Mouse (Mus musculus): ENCODE results near the gene Apba2. TPM values are rescaled to one million over a fixed set of nuclear protein-coding genes. Genes with fewer than 3 reads are reported as not detected.

Gene Apba2
- total RNA-seq, 2 experiments from 2014 or later: 0.27 to 0.39 TPM

DNA sequence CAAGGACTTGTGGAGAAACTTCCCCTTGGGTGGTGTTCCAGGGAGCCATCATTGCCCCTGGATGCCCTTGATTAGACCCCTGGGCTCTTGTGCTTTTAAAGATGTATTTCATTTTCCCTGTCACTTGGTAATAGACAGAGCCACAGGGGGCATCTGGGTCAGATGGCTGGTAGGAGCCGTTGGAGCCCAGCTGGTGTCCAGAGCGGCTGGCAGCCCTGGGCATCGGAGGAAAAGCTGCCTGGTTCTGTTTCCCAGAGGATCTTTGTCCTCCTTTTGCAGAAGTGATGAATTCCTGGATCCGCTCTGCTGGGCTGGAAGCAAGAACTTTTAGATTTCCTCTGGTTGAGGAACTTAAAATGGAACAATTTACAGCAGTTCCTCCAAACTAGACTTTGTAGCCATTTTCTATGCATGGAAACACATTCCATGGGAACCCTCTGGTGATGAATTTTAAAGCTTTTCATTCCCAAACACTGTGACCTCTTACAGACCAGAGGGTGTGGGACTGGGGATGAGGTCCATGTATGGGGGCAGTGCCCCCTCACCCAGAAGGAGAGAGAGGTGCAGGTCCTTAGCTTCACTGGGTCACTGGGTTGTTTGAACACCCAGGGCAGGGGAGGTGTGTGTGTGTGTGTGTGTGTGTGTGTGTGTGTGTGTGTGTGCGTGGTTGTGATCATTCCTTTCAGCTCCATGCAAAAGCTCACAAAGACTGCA is 20.3 kb downstream of the Apba2 start:
- no peak for DNase-seq
- intact Hi-C loops (cut with DNase I; ENCODE audit: low total_unique reads): no loop called here

DNA sequence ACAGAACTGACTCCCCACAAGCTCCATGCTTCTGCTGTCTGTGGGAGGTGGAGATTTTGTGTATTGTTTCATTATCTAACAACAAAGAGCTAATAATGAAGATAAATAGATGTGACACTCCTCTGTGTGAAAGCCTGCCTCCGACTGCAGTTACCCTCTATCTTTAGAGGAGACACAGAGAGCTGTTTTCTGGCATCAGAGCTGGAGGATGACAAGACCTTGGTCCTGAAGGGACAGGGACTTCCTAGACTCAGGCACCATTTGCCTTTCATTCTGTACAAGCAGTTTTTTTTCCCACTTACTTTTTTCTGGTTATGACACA is 20.9 kb downstream of the Apba2 start:
- intact Hi-C loops (cut with DNase I; ENCODE audit: low total_unique reads): no loop called here
- DNase-seq: no peak

DNA sequence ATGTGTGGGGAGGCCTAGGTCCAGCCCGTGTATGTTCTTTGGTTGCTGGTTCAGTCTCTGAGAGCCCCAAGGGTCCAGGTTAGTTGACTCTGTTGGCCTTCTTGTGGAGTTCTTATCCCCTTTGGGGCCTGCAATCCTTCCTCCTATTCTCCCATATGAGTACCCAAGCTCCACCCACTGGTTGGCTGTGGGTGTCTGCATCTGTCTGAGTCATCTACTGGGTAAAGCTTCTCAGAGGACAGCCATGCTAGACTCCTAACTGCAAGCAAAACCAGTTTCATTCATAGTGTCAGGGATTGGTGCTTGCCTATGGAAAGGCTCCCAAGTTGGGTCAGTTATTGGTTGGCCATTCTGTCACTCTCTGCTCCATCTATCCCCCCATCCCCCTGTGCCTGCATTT is 29.8 kb downstream of the Apba2 start:
- DNase-seq: no peak
- intact Hi-C loops (cut with DNase I; ENCODE audit: low total_unique reads): no loop called here

DNA sequence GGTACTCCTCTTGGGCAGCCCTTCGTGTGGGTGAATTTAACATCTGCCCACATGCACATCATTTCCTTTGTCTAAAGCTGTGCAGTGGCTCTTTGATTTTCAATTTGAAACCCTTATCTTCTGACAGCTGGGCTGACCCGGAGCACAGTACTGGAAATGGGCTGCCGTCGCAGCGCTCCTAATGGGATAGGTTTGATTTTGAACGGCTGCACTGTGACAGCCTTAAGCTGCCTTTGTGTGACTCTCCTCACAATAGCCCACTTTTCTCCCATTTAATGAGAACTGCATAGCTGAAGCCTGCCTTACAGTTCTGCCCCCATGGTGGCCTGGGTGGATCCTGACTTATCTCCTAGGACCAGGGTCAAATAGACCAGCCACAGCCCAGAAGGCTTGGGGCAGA is 31.9 kb downstream of the Apba2 start:
- intact Hi-C loops (cut with DNase I; ENCODE audit: low total_unique reads): no loop called here

DNA sequence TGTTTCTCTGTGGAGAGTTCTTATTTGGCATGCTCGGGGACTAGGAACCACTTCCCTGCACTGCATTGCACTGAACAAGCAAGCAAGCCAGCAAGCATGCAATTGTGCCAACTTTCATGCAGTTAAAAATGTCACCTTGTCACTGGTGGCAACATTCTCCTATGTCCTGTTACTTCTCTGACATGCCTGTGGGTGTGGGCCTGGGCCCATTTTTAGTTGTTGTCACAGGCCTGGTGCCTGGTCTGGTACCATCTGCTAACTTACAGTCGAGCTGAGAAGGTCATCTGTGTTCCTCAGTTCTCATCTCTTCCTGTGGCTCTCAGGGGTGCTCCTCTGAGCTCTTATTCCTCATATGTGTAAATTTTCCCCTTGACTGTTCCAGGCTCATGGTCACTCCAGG is 33.8 kb downstream of the Apba2 start:
- no peak for DNase-seq
- intact Hi-C loops (cut with DNase I; ENCODE audit: low total_unique reads): no loop called here

More for the DNA sequence above, 31.9 kb downstream of the Apba2 start:
- no peak for DNase-seq

DNA sequence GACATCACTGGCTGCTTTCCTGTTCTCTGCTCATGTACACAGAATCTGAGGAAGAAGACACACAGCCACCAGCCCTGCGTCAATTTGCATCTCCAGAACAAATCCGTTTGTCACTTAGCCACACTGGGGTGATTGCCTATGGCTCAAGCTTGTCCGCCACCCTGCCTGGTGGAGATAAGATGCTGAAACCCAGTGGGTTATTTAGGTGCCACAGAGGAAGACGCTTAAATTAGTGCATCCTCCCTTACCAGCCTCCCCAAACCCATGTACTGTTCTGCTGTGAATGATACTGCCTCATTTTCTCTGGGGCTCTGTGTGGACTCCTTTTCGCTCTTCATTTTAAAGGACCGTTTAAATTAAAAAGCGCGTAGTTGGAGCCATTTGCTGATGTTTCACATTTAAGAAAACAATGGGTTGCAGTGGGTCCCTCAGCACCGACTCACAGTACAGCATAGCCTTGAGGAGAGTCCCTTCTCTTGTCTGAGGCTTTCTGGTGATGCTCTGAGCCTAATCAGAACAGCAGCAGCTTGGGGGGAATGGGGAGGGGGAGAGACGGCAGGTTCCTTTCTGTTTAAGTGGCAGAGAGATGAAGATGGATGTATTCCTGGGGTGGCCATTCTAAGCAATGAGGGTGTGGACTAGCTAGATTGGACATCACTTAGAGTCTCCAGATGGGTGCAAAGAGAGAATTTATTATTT is 38.1 kb downstream of the Apba2 start:
- intact Hi-C loops (cut with DNase I; ENCODE audit: low total_unique reads): no loop called here
- no peak for DNase-seq

DNA sequence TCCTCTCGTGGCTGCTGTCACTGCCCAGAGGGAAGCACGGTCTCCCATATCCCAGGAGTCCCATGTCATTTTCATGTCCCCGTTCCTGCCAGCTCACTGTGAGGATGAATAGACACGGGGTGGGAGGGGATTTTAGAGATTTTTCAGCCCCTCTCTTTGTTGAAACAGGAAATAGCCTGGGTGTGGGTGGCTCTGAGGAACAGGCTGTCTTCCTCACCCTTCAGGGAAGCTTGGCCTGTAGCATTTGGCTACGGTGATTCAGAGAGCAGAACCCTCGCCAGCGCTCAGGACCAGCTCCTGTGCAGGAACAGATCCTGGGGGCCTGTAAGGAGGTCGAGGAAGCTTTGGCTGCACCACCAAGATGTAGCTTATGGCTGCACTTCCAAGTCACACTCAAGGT is 45.3 kb downstream of the Apba2 start:
- no peak for DNase-seq
- intact Hi-C loops (cut with DNase I; ENCODE audit: low total_unique reads): no loop called here

DNA sequence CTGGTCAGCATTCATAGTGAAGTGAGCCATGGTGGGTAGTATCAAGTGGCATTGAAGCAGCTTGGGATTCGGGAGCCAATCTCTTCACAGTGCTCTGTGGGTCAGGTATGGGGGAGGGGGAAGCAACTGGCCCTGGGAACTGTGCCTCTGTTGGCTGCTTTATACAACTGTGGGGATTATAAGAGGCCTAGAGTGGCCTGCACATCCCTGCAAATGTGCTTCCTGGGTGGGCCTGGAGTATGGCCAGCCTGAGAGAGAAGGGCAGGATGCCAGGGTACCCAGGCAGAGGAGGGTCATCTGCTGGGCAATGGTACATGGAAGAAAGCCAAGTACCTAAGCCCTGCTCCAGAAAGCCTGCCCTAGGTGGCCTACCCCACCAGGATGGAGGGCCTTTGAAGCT is 49.4 kb downstream of the Apba2 start:
- DNase-seq: peak; percentile 7
- intact Hi-C loops (cut with DNase I; ENCODE audit: low total_unique reads): no loop called here

DNA sequence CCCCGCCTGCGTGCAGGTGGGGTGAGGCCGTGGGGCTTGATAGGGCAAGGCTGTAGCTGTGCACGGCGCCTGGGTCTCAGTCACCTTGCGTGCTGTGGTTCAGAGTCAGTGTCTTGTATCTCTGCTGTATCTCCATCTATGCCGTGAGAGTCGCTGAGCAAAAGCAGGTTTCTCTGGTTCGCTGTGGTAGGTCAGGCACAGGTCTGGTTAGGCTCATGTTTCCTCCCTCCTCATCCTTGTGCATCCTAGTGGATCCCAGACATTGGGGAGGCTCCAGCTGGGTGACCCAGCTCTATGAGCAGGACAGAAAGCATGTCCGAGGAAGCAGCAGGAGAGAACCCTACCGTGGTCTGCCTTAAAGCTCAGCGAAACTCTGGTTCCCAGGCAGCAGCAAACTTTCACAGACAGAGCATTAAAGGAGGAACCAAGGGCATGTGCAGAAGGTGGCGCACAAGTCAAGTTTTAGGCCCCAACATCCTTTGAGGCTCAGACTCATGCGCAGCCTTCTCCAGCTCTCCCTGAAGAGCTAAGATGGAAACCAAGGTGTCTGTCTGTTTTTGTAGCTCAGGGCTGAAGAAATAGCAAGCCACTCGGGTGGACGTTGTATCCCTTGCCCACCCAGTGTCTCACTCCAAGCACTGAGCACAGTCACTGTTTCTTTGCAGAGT is 51.2 kb downstream of the Apba2 start:
- intact Hi-C loops (cut with DNase I; ENCODE audit: low total_unique reads): no loop called here

DNA sequence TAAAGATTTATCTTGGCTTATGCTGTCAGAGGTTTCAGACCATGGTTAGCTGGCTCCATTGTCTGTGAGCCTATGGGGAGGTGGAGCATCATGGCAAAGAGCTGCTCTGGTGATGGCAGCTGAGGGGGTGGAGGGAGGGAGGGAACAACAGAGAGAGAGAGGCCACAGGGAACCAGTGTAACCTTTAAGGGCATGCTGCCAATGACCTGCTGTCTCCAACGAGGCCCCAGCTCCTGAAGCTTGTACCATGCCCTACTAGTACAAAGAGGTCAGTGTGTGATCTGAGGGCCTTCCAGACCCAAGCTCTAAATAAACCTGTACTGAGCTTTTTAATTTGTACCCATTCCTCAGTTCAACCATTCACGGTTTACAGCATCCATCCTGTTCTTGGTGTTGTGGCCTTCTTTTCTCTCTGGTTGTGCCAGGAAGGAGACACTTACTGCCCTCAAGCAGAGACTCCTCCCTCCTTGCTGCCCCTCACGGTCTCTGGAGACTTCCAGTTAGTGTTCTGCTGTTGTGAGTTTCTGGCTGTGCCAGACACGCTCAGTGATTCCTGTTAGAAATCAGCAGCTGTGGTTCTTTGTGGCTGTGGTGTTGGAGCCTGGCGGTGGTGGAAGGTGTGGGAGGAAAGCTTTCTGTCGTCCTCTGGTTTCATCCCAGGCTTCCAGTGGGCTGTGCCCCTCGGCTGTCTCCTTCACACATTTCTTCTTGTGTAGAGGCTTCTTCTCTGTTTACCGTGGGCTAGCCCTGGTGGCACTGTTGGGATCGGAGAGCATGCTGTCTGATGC is 60.4 kb downstream of the Apba2 start:
- intact Hi-C loops (cut with DNase I; ENCODE audit: low total_unique reads): no loop called here
- no peak for DNase-seq

More for the DNA sequence above, 51.2 kb downstream of the Apba2 start:
- no peak for DNase-seq

DNA sequence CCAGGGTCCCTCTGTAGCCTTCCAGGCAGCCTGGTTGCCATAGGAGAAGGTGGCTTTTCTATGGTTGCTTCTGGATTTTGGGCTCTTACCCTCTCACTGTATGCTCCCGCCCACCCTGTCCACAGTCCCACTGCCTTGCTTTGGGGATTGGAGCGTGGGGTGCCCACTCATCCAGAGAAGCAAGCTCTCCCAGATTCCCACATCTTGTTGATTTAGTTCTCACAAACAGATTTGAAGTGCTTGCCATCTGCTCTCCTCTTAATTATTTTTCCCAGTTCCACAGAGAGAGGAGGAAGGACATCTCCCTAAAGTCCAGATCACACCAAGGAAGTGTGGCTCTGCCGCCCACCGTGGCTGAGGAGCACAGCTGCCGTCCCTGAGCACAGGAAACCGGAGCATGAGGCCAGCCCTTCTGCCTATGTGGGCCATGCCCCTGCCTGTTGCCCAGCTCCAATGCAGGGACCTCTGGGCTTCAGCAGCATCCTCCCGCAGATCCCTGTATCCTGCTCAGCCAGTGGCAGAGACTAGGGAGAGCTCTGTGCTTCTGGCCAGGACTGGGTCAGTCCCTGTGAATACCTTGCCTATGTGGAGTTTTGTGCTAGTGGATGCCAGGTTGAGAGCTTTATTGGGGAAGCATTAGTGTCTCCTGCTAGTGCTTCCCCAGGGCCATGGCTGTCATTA is 63.5 kb downstream of the Apba2 start:
- no peak for DNase-seq
- intact Hi-C loops (cut with DNase I; ENCODE audit: low total_unique reads): no loop called here

DNA sequence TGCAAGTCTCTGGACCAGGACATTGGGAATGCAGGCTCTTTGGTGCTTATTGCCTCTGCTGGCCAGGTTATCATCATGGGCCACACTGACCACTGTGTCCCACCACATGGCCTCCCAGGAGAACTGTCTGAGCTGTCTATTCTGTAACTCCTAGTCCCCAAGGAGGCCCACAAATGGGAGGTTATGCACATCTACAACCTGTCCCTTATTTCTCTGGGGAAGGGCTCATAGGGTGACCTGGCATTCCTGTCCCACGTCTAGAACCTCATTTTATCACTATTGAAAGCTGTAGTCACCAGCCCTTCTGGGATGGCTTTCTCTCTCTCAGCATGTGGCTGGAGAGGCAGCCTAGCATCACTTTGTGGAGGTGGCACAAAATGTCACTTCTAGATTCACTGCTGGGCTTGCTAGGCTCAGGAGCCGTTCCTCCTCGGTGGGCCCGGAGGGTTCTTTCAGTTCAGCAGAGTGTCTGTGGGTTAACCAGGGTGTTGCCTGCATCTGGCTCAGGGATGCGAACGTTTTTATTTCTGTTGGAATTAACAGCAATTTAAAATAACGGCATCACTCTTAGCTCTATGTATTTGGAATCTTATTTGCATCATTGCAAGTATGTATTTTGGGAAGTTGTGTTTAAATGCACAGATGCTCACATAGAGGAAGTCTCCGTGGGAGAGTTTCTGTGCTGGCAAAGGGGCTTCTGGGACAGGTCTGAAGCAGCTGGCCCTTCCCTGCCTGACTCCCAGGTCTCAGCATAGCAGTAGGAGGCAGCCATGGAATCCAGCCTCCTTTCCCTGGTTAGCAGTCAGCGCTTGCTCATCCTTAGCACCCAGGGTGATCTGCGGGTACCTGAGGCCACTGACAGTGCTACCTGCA is 65.1 kb downstream of the Apba2 start:
- DNase-seq: no peak
- intact Hi-C loops (cut with DNase I; ENCODE audit: low total_unique reads): no loop called here

DNA sequence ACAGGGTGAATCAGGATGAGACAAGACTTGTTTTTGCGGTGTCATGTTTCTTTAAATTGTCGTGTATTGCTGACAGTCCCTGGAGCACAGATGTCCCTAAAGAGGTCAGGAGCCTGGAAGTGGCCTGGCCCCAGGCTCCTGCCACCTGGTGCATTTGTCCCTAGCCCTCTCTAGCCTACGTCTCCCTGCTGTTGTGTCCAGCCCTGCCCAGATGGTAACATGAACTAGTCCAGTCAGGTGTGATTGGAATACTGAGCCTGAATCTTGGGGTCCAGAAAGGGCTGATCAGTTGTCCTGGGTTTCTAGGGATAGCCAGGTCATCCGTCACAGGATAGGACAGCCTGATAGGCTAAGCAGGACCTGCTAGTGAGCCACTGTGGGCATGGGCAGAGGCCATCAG is 67.2 kb downstream of the Apba2 start:
- no peak for DNase-seq
- intact Hi-C loops (cut with DNase I; ENCODE audit: low total_unique reads): no loop called here

DNA sequence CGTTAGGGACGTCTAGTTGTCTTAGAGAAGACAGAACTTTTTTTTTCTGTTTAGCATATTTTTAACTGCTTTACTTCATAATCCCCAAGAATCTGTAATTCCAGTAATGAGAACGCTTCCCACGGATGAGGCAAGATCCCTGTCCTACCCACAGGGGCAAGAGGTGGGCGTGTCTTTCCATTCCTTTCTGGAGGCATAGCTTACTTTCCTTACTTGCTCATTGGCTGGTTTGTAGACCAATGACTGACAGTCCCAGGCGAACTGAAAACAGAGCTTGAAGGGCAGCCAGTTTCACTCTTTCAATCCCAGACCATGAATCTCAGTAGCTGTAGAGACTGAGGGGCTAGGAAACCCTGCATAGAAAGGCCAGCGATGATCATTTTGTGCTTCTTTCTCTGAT is 68.2 kb downstream of the Apba2 start:
- no peak for DNase-seq
- intact Hi-C loops (cut with DNase I; ENCODE audit: low total_unique reads): no loop called here

DNA sequence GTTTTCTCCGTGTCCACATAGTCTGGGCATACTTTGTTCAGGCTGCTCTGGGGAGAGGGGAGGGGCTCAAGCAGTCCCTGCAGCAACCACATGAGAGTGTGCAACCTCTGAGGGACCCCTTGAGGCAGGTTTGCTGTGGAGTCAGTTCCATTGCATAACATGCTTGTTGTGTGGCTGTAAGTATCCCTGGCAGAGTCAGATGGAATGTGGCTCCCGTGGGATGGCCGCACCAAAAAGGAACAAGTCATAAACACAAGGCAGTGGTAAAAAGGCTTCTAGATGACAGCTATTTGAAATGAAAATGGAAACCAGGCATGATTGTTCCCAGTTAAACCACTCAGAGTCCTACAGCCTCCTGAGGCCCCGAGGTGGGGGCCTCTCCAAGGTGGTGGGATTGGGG is 69.4 kb downstream of the Apba2 start:
- no peak for DNase-seq
- intact Hi-C loops (cut with DNase I; ENCODE audit: low total_unique reads): no loop called here

DNA sequence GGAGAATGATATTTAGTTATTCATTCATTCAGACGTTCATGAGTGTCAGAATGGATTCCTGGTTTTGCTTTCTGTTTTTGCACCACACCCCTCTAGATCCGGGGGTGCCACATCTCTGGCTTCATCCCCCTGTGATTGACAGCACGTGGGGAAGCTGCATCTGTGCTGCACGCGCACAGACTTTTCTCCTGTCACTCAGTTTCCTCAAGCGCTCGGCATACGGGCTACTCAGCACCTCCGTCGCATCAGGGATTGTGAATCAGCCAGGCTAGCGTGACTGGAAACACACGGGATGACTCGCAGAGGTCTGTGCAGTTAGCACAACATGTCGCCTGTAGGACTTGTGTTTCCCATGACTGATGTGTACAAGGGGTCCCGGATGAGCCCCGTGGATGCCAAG is 72.6 kb downstream of the Apba2 start:
- intact Hi-C loops (cut with DNase I; ENCODE audit: low total_unique reads): no loop called here
- DNase-seq: no peak

DNA sequence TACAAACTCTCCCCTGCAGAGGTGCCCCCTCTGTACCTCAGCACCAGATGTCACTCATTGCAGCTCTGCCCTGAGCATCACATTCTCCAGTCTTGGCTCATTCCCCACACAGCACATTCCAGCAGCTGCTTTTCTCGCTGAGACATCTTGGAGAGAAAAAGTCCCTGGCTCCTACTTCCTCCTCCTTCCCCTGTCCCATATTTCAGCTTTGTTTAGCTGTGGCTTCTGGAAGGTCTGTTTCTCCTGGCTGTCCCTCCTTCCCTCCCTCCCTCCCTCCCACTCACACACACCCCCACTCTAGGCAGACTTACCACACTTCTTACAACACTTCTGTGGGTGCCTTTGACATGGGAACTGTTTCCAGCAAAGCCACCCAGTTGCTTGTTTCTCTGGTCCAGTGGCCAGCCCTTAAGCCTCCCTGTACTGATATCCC is 75.0 kb downstream of the Apba2 start:
- intact Hi-C loops (cut with DNase I; ENCODE audit: low total_unique reads): no loop called here
- no peak for DNase-seq

DNA sequence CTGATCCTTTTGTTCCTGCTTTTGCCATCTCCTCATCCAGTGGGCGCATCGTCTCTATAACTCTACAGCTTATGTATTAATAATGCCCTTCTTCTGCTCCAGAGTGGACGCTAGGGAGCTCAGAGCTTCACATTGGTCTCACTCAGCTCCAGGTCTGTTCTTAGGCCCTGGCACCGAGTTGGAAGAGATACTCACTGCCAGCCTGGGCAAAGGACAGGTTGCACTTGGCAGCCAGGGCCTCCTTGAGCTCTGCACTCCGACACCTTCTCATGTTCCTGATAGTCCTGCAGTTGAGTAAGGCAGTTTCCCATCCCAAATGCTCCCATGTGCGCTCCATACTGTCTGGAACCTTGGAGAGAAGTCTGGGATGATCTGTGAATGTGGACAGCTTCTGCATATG is 76.7 kb downstream of the Apba2 start:
- intact Hi-C loops (cut with DNase I; ENCODE audit: low total_unique reads): no loop called here
- peak; percentile 12 for DNase-seq

DNA sequence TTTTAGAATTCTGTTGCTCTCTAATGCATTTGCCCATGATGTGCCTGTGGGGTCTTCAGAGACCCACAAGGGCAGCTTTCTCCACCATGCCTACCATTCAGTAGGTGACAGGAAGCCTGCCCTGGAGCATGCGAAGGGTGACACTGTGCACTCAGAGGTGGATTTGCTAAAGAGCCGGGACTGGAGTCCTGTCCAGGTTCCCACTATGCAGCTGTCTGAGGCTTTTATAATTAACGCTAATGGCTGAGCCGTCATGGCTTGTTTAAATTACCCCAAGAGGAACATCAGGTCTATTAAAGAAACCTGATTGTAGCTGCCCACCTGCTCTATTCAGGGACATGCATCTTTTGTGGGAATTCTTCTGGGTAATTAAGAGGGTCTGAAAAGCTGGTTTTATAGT is 78.4 kb downstream of the Apba2 start:
- intact Hi-C loops (cut with DNase I; ENCODE audit: low total_unique reads): no loop called here
- no peak for DNase-seq

Data from gastrocnemius, postnatal 14 days (tissue).